ENCODE assay signal across 8 mouse cellular contexts in the genomic region with DNA sequence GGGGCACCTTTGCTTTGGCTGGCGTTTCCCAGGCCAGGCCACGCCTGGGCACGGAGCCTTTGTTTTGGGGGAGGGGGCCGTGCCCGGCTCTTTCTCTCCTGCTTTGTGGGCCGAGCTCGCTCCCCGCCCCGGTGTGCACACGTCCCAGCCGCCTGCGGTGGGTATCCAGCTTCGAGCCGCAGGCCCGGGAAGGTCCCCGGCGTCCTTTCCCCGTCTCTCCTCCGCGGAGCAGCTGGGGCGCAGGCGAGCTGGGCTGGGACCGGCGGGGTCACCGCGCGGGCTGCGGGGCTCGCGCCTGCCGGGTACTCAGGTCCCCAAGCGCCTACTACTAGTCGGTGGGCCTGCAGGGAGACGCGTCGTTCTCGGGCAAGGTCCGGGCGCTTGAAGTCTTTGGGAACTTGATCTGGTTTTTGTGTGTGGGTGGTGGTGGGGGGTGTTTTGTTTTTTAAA. TPM values are rescaled to one million over a fixed set of nuclear protein-coding genes. Genes with fewer than 3 reads are reported as not detected.
DNase-seq lines count a peak whose midpoint lies in the region; ATAC-seq and TF ChIP-seq lines count a peak whose summit lies in the region.

No protein-coding gene starts in this region.

- H3K9ac ChIP-seq in heart, embryonic 11.5 days (ENCODE audit: low read depth, low read length): peak overlapping the region; percentile 93
- peak overlapping the region; percentile 95 for H3K9ac ChIP-seq in forebrain, embryonic 15.5 days (replicated peaks)
- peak overlapping the region; percentile 98 for H3K9ac ChIP-seq in liver, postnatal 0 days (replicated peaks)

- ATAC-seq in heart, embryonic 11.5 days (replicated peaks; ENCODE audit: insufficient number of reproducible peaks, low FRiP score, low TSS enrichment): peak; percentile 74
- ATAC-seq in forebrain, embryonic 15.5 days (replicated peaks): peak; percentile 82
- peak; percentile 75 for ATAC-seq in liver, postnatal 0 days

- no peaks in the 10 kb centered on the region for H3K9me3 ChIP-seq in heart, embryonic 11.5 days (replicated peaks; ENCODE audit: control insufficient read depth, low read length)
- no peaks in the 10 kb centered on the region for H3K9me3 ChIP-seq in E14TG2a.4 (ENCODE audit: low read length)
- H3K9me3 ChIP-seq in forebrain, embryonic 15.5 days: no peaks in the 10 kb centered on the region
- H3K9me3 ChIP-seq in liver, postnatal 0 days (ENCODE audit: low read length): no peaks in the 10 kb centered on the region

- peak overlapping the region; percentile 80 for H3K4me2 ChIP-seq in heart, embryonic 11.5 days
- H3K4me2 ChIP-seq in forebrain, embryonic 15.5 days (replicated peaks): peak overlapping the region; percentile 50
- H3K4me2 ChIP-seq in liver, postnatal 0 days (ENCODE audit: low read depth, low read length): peak overlapping the region; percentile 73

- H3K4me1 ChIP-seq in heart, embryonic 11.5 days (ENCODE audit: control insufficient read depth, insufficient read depth, low read length): peaks cover 4% of the 10 kb centered on the region
- H3K4me1 ChIP-seq in E14TG2a.4 (replicated peaks; ENCODE audit: low read depth, low read length): peaks cover 54% of the 10 kb centered on the region
- peaks cover 22% of the 10 kb centered on the region for H3K4me1 ChIP-seq in forebrain, embryonic 15.5 days
- peaks cover 18% of the 10 kb centered on the region for H3K4me1 ChIP-seq in liver, postnatal 0 days (ENCODE audit: insufficient read depth)

- TF ChIP-seq CTCF in E14TG2a.4 (conservative IDR thresholded peaks at IDR 0.05; ENCODE audit: low read length): no peak
- no peak for TF ChIP-seq CTCF in liver, postnatal 0 days (IDR thresholded peaks at IDR 0.05; ENCODE audit: low read depth)

- WGBS in heart, embryonic 11.5 days (ENCODE audit: insufficient replicate concordance): under 1% methylated on average over 35 of the region's 39 CpGs
- WGBS in forebrain, embryonic 15.5 days: under 1% methylated on average over 39 of the region's 39 CpGs
- under 1% methylated on average over 30 of the region's 39 CpGs for WGBS in liver, postnatal 0 days (ENCODE audit: insufficient replicate concordance)

- H3K27ac ChIP-seq in heart, embryonic 11.5 days (ENCODE audit: low read depth, low read length): peak overlapping the region; percentile 85
- H3K27ac ChIP-seq in forebrain, embryonic 15.5 days (replicated peaks): peak overlapping the region; percentile 97
- peak overlapping the region; percentile 95 for H3K27ac ChIP-seq in liver, postnatal 0 days (ENCODE audit: low read depth)

- peak overlapping the region; percentile 98 for H3K4me3 ChIP-seq in heart, embryonic 11.5 days (ENCODE audit: low read depth, low read length)
- H3K4me3 ChIP-seq in E14TG2a.4 (replicated peaks; ENCODE audit: low read length): peak overlapping the region; percentile 99
- peak overlapping the region; percentile 99 for H3K4me3 ChIP-seq in forebrain, embryonic 15.5 days
- H3K4me3 ChIP-seq in liver, postnatal 0 days (ENCODE audit: low read depth, low read length): peak overlapping the region; percentile 100

- H3K27me3 ChIP-seq in heart, embryonic 11.5 days (ENCODE audit: control insufficient read depth, insufficient read depth, low read length): no peaks in the 10 kb centered on the region
- no peaks in the 10 kb centered on the region for H3K27me3 ChIP-seq in E14TG2a.4 (ENCODE audit: insufficient read depth, low read length)
- peaks cover 3% of the 10 kb centered on the region; the same call in 1 of the 2 replicates for H3K27me3 ChIP-seq in forebrain, embryonic 15.5 days
- H3K27me3 ChIP-seq in liver, postnatal 0 days (ENCODE audit: insufficient read depth, low read length): no peaks in the 10 kb centered on the region

- no peak for TF ChIP-seq EP300 in liver, postnatal 0 days (IDR thresholded peaks at IDR 0.05; ENCODE audit: low read depth)

- DNase-seq in heart, adult 8-10 months (ENCODE audit: low spot score): no peak
- DNase-seq in liver, postnatal 0 days: no peak
- DNase-seq in embryo, embryonic 10 days (ENCODE audit: low spot score): no peak
- DNase-seq in ovary, postnatal 10 days (ENCODE audit: low spot score): no peak
- no peak for DNase-seq in layer of hippocampus, adult 9-11 months

- H3K36me3 ChIP-seq in heart, embryonic 11.5 days (ENCODE audit: control insufficient read depth, insufficient read depth, low read length): peaks cover 9% of the 10 kb centered on the region
- H3K36me3 ChIP-seq in E14TG2a.4 (ENCODE audit: insufficient read depth, low read length): peaks cover 32% of the 10 kb centered on the region
- peaks cover 14% of the 10 kb centered on the region for H3K36me3 ChIP-seq in forebrain, embryonic 15.5 days
- H3K36me3 ChIP-seq in liver, postnatal 0 days (replicated peaks; ENCODE audit: insufficient read depth, low read length): peaks cover 10% of the 10 kb centered on the region

RNA-seq across cellular contexts. Expression of gene Usf1, which starts 0.4 kb away (rescaled TPM):
- 53.3 and 68.2 TPM in 2 replicates for polyA plus RNA-seq in heart, embryonic 11.5 days (2014; fragmentation: Nextera tagmentation; extraction: Ambion mirVana)
- 10 to 100 TPM; 43.0 to 48.4 (median 45.2) TPM for total RNA-seq in heart, adult 8-10 months (2022)
- polyA plus RNA-seq in forebrain, embryonic 15.5 days (2015; fragmentation: Nextera tagmentation; extraction: Ambion mirVana): 229 and 235 TPM in 2 replicates
- 22.6 and 25.4 TPM in 2 replicates for polyA plus RNA-seq in liver, postnatal 0 days (2015; fragmentation: Nextera tagmentation; extraction: Ambion mirVana)

RNA-seq across cellular contexts. Expression of gene Tstd1, which starts 7.2 kb away (rescaled TPM):
- polyA plus RNA-seq in heart, embryonic 11.5 days (2014; fragmentation: Nextera tagmentation; extraction: Ambion mirVana): 0.45 and 1.7 TPM in 2 replicates
- total RNA-seq in heart, adult 8-10 months (2022): 1 to 10 TPM in 3 of 4 experiments, under 1 TPM in 1; 0.75 to 2.0 (median 1.3) TPM
- polyA plus RNA-seq in forebrain, embryonic 15.5 days (2015; fragmentation: Nextera tagmentation; extraction: Ambion mirVana): 12.3 and 13.0 TPM in 2 replicates
- polyA plus RNA-seq in liver, postnatal 0 days (2015; fragmentation: Nextera tagmentation; extraction: Ambion mirVana): 36.5 and 37.8 TPM in 2 replicates

RNA-seq across cellular contexts. Expression of gene Arhgap30, which starts 22.8 kb away (rescaled TPM):
- 0.18 and 0.44 TPM in 2 replicates for polyA plus RNA-seq in heart, embryonic 11.5 days (2014; fragmentation: Nextera tagmentation; extraction: Ambion mirVana)
- 1 to 10 TPM; 1.7 to 3.0 (median 2.0) TPM for total RNA-seq in heart, adult 8-10 months (2022)
- 0.61 and 0.71 TPM in 2 replicates for polyA plus RNA-seq in forebrain, embryonic 15.5 days (2015; fragmentation: Nextera tagmentation; extraction: Ambion mirVana)
- polyA plus RNA-seq in liver, postnatal 0 days (2015; fragmentation: Nextera tagmentation; extraction: Ambion mirVana): 5.6 and 7.0 TPM in 2 replicates

RNA-seq across cellular contexts. Expression of gene F11r, which starts 25.8 kb away (rescaled TPM):
- 64.1 and 65.7 TPM in 2 replicates for polyA plus RNA-seq in heart, embryonic 11.5 days (2014; fragmentation: Nextera tagmentation; extraction: Ambion mirVana)
- 10 to 100 TPM; 34.5 to 36.2 (median 35.6) TPM for total RNA-seq in heart, adult 8-10 months (2022)
- 9.6 and 10.1 TPM in 2 replicates for polyA plus RNA-seq in forebrain, embryonic 15.5 days (2015; fragmentation: Nextera tagmentation; extraction: Ambion mirVana)
- 57.9 and 61.7 TPM in 2 replicates for polyA plus RNA-seq in liver, postnatal 0 days (2015; fragmentation: Nextera tagmentation; extraction: Ambion mirVana)

RNA-seq across cellular contexts. Expression of gene Nectin4, which starts 41.6 kb away (rescaled TPM):
- 0.08 and 0.20 TPM in 2 replicates for polyA plus RNA-seq in heart, embryonic 11.5 days (2014; fragmentation: Nextera tagmentation; extraction: Ambion mirVana)
- under 1 TPM in 3 of 4 experiments, not detected in 1; 0.11 to 0.38 (median 0.25) TPM for total RNA-seq in heart, adult 8-10 months (2022)
- 0.49 and 0.74 TPM in 2 replicates for polyA plus RNA-seq in forebrain, embryonic 15.5 days (2015; fragmentation: Nextera tagmentation; extraction: Ambion mirVana)
- polyA plus RNA-seq in liver, postnatal 0 days (2015; fragmentation: Nextera tagmentation; extraction: Ambion mirVana): 0.15 and 0.22 TPM in 2 replicates
